Mouse (Mus musculus) cerebellum, adult 9-11 months (tissue): Measurements from ENCODE around the gene Rora.
A peak's percentile ranks its signal among the peaks of the same experiment; 100 is the strongest.

Experiments used
- DNase-seq: peaks from one replicate; pipeline ENCODE4 v3.0.0; 2022

The Rora gene

DNA sequence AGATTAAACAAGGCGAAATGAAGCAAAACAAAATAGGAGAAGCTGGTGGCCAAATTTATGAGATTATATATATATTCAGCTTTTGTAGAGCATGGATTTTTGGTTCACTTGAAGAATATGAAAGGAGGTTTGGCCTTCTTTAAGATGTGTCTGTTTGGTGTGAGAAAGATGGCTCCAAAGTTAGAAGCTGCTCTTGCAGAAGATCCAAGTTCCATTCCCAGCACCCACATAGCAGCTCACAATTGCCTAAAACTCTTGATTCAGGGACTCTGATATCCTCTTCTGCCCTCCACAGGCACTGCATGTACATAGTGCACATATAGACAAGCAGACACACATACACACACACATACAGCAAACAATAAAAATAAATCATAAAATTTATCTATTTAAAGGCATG, 668.4 kb downstream of the Rora start:
- DNase-seq: no peak

DNA sequence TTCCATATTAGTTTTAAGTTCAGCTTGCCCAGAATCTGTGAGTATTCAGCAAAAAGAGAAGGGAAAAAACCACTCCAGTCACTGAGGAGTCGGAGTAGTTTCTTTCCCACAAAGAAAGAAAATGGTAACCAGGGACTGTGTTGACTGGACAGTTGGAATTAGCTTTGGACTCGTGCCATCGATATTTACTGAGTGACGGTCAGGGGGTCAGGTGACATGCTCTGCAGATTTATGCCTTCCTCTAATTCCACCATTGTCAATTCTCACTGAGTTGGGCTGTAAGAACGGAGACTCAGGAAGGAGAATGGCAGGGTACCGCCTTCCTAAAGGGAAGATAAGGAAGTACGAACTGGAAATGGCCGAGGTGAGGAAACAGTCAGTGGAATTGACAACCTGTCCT, 670.2 kb downstream of the Rora start:
- DNase-seq: no peak

DNA sequence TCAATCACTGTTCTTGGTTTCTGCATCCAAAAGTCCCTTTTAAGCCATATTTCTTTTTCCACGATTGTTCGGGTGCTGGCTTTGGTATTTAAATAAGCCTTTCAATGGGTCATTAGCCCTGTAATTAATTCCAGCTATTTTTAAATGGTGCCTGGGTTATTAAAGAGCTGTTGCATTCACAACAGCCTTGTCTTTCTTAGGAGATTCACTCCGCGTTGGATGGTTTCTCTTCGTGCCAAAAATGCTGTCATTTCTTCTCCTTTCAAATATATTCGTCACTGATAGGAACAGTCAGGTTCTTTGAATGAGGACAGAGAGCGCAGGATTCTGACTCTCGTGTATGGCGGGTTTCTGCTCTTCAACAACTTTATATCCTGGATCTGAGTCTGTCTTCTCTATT, 673.5 kb downstream of the Rora start:
- no peak for DNase-seq

DNA sequence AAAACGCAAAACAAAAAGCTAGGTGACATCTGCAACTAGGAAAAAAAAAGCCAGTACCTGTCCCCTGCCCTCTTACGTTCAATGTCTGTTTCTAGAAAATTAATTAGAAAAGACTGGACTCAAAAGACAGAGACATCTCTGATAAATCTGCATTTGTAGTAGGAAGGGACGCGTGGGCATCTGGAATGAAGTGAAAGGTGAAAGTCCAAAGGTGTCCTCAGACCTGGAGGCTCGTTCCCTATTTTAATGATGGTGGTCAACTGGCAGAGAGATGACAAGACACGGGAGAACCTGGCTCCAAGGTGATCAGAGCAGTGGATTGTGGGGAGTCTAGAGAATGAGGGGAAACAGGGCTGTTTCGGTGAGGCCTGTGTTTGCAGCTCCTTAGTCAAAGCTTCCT, 674.0 kb downstream of the Rora start:
- DNase-seq: no peak

DNA sequence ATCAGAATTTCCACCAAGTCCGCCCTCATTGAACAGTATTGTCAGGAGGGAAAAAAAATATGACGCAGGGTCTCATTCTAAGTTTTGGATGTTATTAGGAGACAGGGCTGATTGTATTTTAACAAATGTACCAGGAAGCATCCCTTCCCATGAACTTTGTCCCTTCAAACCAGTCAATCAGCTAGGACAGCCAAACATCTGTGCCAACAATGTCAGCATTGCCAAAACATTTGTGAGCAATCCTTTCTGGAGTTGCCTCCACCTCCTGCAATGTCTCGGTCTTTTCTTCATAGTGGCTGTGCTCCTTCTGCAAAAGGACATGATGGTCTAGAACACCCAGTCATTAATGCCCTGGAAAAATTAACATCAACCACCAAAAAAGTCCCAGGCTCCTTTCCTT, 678.2 kb downstream of the Rora start:
- DNase-seq: no peak

DNA sequence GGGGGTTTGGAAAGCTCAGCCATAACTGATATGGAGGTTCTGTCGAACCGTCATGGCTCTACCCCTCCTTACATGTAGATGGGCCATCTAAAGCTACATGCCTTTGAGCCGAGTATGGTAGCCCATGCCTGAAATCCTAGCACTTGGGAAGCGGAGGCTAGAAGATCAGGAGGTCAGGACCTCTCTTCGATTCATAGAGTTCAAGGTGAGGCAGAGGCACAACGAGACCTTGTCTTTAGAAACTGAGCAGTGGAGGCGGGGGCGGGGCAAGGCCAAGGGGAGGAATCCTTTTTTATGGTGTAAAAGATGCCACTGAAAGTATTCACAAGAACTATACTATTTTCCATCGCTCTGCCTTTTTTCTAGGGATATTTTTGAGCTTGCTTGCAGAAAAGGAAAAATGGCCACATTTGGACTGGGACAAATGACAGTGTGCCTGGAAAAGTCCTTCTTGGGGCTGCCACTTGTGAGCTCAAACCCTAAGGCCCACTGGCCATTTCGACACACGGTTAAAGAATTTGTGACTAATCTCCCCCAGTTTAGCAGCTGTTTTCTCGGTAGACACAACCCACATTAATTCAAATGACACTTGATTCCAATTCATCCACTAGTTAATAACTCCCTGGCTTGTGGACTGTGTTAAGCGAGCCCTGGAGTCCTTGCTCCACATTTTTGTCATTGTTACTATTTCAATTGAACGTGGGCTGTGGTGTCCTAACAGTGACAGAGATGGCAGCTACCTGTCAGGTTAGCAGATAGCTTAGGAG, 679.4 kb downstream of the Rora start:
- DNase-seq: no peak

DNA sequence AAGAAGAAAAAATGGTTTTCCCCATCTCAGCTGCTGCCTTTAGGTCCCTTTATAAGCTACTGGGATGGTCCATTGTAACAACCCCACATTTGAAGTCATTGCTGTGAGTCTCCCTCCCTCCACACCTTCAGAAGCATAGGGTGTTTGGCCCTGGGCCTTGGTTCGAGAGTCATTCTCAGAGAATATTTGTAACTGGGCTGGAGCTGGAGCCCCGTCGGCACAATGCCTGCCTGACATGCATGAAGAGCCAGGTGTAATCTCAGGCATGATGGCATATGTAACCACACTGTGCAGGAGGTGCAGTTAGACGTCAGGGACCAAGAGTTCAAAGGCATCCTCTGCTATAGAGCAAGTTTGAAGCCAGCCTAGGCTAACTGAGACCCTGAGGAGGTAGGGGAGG, 680.1 kb downstream of the Rora start:
- no peak for DNase-seq

DNA sequence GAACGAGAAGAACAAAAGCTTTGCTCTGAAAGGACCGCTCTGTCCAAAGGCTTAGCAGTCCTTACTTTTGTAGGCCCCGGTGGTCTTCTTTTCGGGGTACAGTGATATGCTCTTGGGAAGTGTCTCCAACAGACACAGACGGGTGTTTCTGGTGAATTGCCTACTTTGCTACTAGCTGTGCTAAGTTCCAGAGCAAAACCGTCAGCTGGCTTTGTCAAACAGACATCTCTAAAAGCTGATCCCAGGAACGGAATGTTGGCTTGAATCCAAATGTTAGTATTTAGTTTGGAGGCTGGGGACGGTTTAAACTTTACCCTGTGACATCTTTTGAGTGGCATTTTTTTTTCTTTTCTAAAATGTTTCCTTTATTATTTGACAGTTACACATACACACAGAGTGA, 680.5 kb downstream of the Rora start:
- no peak for DNase-seq

DNA sequence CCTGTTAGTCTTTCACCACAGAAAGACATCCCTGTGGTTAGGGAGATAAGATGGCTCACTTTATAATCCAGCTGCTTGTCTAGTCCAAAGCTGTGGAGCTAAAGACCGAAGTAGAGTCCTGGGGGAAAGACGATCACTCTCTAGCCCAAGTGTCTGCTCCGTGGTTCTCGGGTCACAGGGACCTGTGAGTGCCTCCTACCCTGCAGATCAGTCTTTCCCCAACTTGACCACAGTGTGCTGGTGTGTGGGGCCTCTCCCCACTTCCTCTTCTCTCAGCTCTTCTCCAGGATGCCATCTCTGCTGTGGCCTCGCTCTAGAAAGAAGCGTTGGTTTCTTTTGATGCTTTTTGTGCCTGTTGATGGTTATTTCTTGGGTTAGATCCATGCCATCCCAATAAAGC, 682.5 kb downstream of the Rora start:
- no peak for DNase-seq

DNA sequence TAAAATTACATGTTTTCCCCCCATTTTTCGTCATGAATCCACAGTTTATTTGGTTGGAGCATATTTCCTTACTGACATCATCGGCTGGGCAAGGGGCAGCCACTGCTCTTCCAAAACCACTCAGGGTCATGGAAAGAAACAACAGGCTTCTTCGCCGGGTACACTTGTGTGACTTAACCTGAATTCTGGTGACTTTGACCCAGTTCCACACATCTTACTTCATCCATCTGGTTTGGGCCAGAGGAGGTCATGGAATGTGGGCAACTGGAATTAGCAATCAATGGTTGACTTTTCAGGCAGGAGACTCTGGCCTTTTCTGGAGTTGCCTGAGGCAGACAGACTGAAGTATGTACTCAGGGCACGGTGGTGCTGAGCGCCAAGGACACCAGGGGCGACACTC, 685.6 kb downstream of the Rora start:
- no peak for DNase-seq

DNA sequence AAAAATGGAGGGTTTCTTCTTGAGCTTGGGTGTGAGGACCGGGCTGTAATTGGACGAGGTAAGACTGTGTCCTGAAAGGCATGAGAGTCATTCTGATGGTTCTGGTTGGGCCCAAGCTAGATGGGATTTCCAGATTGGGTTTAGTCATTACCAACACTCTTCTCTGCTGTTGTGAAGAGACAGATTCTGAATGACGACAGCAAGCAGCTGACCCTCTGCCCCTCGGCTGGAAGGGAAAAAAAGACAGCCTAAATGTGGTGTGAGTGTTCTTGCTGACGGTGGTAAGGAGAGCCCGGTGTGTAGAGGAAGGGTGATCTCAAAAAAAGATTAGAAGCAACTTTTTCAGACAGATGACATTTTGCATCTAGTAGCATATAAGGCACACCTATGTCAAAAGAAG, 686.2 kb downstream of the Rora start:
- no peak for DNase-seq

DNA sequence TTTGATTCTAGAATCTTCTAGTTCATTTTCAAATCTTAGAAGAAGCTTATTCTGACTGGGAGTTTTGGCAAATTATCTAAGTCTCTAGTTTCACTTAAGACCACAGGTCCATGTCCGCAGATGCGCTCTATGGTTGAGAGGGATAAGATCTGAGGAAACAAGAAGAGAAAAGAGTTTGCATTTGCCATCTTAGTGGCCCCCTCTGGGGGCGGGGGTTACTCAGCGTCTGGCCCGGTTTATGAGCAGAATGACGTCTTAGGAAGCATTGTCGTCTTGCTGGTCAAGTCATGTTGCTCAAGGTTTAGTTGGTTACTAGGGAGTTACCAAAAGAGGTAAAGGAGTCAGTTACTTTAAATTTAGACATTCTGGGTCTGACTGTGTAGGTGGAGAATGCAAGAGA, 686.8 kb downstream of the Rora start:
- no peak for DNase-seq

DNA sequence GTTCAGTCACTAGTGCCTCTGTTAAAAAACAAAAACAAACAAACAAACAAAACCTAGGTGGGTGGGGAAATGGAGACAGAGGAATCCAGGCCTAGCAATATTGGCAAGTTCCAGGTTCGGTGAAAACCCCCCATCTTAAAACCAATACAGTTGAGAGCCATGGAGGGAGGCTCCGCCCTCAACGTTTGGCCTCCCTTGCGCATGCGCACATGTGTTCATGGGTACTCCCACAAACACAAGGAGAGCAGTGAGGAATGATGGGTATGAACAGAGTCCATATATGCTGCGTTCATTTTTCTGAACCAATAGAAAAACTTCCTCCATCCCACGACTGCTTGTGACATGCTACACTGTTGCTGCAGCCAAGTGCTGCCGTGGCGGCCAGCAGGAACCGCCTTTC, 690.3 kb downstream of the Rora start:
- no peak for DNase-seq

DNA sequence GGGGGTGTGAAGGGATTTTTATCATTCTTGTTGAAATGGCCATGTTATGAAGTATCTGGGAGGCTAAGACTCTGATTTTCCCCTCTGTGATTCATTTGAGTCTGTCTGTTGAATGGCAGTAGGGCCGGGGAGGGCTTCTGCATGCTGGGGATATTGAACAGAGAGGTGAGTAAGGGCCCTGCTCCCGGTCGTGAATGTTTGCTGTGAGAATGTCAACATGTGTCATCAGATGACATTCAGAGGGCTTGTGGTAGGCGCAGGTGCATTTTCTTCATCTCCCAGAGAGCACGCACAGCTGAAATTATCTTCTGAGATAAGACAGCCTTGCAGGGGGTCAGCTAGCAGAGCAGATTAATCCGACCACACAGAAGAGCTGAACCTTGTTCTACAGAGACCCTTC, 692.0 kb downstream of the Rora start:
- no peak for DNase-seq

DNA sequence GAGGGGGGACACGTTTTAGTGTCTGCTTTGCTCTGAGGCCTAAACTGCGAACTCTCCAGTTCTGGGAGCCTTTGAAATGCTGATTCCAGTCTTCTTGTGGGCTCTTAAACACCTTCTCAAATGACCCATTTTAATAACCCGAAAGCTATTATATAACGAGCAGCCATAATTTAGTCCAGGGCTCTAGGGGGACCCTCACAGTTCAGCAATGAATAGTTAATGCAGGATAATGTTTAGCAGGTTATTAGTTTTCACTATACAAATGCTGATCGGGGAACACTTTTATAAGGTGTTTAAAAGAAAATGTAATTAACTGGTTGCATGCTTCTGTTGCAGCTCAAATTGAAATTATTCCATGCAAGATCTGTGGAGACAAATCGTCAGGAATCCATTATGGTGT, 694.2 kb downstream of the Rora start:
- DNase-seq: no peak

DNA sequence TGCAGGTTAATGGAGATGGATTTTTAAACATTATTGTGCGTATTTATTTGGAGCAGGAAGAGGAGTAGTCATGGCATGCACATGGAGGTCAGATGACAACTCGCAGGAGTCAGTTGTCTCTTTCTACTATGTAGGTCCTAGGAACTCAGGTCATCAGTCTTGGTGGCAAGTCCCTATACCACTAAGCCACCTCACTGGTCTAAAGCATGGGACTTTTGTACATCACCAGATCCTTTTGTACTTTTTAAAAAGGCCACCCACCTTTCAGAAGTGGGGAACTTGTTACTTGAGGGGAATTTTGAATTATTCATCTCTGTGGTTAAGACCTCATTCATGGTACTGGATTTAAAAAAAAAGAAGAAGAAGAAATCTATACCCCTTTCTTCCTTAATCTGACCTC, 696.0 kb downstream of the Rora start:
- DNase-seq: no peak

DNA sequence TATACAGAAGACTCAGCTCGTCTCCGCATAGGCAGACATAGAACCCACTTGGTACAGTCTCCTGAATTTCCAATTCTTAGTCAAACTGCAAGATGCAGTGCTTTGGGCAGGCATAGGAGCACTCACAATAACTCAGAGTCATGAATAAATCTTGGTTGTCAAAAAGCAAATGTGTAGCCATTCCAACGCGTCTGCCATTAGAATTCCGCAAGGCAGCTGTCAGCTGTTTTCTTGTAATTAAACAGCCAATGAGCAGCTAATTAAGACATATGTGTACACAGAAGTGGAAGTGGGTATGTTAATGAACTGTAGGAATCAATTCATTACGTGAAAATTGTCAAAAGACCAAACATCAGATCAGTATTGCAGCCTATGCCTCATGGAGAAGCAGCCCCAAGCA, 700.6 kb downstream of the Rora start:
- DNase-seq: no peak

DNA sequence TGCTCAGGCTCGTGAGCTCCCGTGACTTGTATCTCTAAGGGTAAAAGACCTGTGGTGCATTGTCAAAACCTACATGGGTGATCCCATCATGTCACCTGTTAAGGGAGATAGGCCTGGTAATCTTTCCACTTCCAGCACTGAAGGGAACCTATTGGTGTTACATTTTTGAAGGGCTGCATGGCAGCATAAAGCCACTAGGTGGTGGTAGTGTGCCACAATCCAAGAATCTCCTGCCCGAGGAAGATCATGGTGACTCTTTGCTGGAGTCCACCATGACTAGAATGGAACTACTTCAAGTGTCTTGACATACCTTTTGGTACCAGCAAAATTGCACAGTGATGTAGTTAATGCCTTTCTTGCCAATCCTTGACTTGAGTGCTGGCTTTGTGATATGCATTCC, 704.2 kb downstream of the Rora start:
- peak; percentile 51 for DNase-seq

DNA sequence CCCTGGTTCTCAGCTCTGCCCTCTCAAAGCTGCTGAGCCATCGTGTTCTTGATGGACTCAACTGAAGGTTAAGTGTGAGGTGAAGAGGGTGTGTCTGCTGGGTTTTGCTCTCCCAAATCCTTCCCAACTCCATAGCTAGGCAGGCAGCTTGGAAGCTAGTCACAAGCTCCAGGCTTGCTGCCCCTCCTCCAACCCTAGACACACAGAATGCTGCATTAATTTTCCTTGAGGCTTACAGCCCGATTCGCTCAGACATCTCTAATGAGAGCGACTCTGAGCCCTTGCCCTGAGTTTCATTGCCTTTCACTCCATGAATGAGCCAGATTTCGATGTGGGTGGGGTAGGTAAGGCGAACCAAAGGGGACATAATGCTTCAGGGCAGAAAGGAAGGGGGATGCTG, 705.2 kb downstream of the Rora start:
- DNase-seq: no peak

DNA sequence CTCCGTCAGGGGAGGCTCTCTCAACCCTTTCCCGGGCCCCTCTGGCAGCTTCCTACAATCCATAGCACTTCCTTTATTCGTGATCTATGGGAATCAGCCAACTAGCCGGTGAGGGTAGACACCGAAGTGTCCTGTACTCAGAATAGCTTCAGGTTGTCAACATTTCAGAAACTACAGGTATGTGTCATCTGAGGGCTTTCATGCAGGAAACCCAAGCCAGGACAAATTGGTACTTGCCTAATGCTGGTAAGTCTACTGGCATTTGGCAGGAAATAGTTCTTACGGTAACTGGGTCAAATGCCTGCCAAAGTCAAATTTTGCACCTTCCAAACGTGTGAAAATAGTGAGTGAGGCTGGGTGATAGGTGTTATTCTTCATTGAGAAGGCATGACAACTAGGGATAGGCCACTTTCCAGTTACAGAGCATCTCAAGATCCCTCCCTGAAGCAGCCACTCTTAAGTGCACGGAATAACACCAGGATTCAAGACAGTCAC, 708.4 kb downstream of the Rora start:
- no peak for DNase-seq

DNA sequence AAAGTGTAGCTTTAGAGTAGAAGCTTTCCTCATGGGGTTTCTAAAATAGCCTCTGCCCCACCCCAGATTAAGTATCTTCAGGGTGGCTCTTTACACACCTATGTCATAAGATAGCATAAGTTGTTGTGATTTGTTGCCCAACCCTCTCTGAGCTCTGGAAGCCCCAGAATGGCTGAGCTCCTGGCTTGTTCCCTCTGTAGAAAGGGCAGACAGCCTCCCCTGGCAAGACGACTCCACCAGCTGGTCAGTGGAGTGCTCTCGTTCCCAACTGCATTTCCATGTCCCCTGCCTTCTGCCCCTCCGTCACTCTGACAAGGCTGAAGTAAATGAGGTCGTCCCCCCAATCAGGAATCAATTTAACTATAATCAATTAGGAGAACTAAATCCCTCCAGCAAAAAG, 709.2 kb downstream of the Rora start:
- peak; percentile 44 for DNase-seq

DNA sequence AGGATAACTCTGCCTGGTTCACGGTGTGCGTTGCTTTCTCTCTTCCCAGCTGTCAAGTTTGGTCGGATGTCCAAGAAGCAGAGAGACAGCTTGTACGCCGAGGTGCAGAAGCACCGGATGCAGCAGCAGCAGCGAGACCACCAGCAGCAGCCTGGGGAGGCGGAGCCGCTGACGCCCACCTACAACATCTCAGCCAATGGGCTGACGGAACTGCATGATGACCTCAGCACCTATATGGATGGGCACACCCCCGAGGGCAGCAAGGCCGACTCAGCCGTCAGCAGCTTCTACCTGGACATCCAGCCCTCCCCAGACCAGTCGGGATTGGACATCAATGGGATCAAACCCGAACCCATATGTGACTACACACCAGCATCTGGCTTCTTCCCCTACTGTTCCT, 710.5 kb downstream of the Rora start:
- DNase-seq: no peak

DNA sequence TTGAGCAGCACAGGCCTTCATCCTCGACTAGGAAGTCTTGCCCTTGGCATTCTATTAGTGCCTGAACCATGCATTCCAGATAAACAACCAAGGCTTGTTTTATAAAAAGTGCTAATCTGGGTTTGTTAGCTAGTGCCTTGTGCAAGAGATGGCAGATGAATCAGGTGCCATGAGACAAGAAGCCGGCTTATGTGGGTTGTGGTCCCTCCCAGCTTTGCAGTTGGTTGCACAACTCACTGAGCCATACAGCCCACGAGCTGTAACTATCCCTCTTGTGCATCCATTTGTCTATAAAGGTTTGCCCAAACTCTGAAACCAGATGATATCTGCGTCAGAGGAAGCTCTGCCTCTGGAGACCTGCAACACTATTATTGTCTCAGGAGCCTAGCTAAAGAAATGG, 713.5 kb downstream of the Rora start:
- DNase-seq: no peak

DNA sequence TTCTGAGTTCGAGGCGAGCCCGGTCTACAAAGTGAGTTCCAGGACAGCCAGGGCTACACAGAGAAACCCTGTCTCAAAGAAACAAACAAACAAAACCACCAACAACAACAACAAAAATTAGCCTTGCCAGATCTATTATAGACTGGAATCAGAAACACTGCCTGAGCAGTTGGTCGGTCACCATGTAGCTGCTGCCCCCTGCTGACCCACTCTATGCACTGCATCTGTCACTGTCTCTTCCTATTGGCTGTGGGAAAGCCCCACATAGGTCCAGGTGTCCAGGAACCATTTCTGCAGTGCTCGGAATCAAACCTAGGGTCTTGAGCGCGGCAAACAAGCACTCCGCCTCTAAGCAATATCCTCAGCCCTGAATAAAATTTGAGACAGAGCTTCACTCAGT, 714.5 kb downstream of the Rora start:
- DNase-seq: peak; percentile 75

DNA sequence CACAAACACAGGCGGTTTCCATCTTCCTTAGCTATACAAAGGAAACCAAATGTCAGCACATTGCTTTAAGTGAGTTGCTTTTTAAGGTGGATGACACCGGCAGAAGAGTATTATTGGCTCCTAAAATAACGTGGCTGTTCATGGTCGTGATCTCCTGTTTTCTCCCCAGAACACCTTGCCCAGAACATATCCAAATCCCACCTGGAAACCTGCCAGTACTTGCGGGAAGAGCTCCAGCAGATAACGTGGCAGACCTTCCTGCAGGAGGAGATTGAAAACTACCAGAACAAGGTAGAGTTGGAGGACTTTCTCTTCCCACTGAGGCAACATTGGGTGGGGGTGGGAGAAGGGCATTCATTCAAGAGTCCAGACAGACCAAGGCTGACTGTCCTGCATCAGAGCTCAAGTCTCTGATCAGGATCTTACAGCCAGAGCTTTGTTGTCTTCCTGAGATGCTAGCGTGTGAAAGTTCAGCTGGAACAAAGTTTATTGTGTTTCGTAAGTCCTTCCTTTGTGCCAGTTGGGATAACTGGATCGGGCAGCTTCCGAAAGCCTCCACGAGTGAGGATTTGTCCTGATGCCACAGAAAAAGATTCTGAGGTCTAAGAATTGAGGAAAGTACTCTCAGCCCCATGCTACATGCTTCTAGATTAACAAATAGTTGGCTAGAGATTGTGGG, 717.6 kb downstream of the Rora start:
- DNase-seq: peak; percentile 50
